Mouse (Mus musculus) lung, postnatal 0 days (tissue): ENCODE results near the gene Gjc2.

Source experiments
- CTCF ChIP-seq: IDR thresholded peaks from 2 replicates; pipeline ENCODE4 v1.5.1; 2016; ENCODE audit warnings: antibody characterized with exemption, mild to moderate bottlenecking
- EP300 ChIP-seq: IDR thresholded peaks from 2 replicates; pipeline ENCODE4 v1.6.1; 2016; ENCODE audit warnings: antibody characterized with exemption, mild to moderate bottlenecking, control low read depth

DNA sequence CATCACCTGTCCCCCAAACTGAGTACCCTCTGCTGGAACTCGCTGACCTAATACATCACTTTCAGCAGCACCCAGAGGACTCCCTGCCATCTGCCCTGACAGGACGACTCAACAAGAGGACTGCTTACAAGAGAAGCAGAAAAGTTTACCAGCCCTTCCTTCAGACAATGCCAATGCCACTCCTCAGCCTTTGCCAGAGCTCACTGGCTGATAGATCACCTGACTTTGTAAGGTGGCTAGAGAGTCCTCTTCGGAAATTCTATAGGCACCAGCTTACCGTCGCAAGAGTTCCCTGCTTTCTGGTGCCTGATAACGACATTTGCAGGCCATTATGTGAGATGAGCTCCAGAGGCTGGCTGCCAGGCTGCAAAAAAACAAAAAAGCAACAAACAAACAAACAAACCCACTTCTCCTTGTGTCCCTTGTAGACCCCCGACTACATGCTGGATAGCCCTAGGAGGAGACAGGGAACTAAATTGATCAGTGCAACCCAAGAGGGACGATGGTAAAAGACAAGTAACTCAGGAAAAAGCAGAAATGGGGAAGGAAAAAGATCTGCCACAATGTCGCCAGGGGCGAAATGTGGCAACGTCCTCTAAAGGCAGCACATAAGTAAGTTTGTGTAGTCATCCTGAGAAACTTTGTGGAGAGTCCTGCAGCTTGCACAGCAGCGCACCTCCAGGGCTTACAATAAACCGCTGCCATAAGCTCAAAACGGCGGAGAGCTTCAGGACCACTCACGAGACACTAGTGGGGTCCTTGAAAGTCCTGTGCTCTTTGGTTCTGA is 18.4 kb upstream of the Gjc2 start:
- TF ChIP-seq CTCF (no peak), EP300 (no peak)
